Mouse (Mus musculus) neural tube, embryonic 14.5 days (tissue): ENCODE results near the gene Nptxr. TPM values are rescaled to one million over a fixed set of nuclear protein-coding genes. Genes with fewer than 3 reads are reported as not detected.

Experiments used
- ATAC-seq: fragments of 200-750 bp; cut with Nextera tagmentation; 2 replicates; pipeline ENCODE4 v1.8.0; 2017; ENCODE audit warnings: low read depth, mild to moderate bottlenecking, moderate TSS enrichment, moderate library complexity
- H3K27ac ChIP-seq: fragments of 300-500 bp; sonication (generic); 2 replicates; pipeline ENCODE4 v1.5.1; 2014; ENCODE audit warnings: low read depth, mild to moderate bottlenecking, control low read depth, low read length, moderate library complexity, mixed read lengths
- H3K27me3 ChIP-seq: fragments of 300-500 bp; sonication (generic); 2 replicates; pipeline ENCODE4 v1.6.1; 2014; ENCODE audit warnings: low read length; ENCODE audit not compliant: control insufficient read depth, insufficient read depth
- H3K36me3 ChIP-seq: fragments of 300-500 bp; sonication (generic); 2 replicates; pipeline ENCODE4 v1.6.1; 2014; ENCODE audit warnings: low read length, mixed read lengths; ENCODE audit not compliant: control insufficient read depth, insufficient read depth
- H3K4me1 ChIP-seq: fragments of 300-500 bp; sonication (generic); 2 replicates; pipeline ENCODE4 v1.6.1; 2014; ENCODE audit warnings: low read length; ENCODE audit not compliant: control insufficient read depth, insufficient read depth
- H3K4me2 ChIP-seq: fragments of 300-500 bp; sonication (generic); 2 replicates; pipeline ENCODE4 v1.6.1; 2014; ENCODE audit warnings: mild to moderate bottlenecking, low read depth, low read length, control low read depth
- H3K4me3 ChIP-seq: fragments of 300-500 bp; sonication (generic); 2 replicates; pipeline ENCODE4 v1.5.1; 2014; ENCODE audit warnings: low read depth, low read length, control low read depth, mixed read lengths
- H3K9ac ChIP-seq: fragments of 300-500 bp; sonication (generic); replicated peaks from 2 replicates; pipeline ENCODE4 v1.6.1; 2014; ENCODE audit warnings: low read depth, mild to moderate bottlenecking, control low read depth, low read length, mixed read lengths
- H3K9me3 ChIP-seq: fragments of 300-500 bp; sonication (generic); 2 replicates; pipeline ENCODE4 v1.6.1; 2016; ENCODE audit warnings: low read length; ENCODE audit not compliant: control insufficient read depth
- WGBS: fragments of 180-500 bp; shearing (Covaris S2); extraction: QIAGEN DNeasy Blood & Tissue Kit; methylation state at CpG from one replicate; pipeline ENCODE4 v1.1.7; 2014; 5-methylcytosine and 5-hydroxymethylcytosine counted together
- polyA plus RNA-seq: library from polyadenylated mRNA; unstranded; fragments of >200 nt; fragmentation: Nextera tagmentation; extraction: Ambion mirVana; gene quantifications from 2 replicates; pipeline ENCODE4 v1.2.1, GENCODE M21; 2014

Nptxr gene
- polyA plus RNA-seq, 1 experiment from 2014 or later: 23.4 TPM

GRCm38 (mm10) chr15:79797680-79798079, 6.9 kb downstream of the Nptxr start:
- Histone ChIP-seq H3K4me3 (no peak overlapping the region), H3K36me3 (no peaks in the 10 kb centered on the region)
- WGBS: 91% methylated on average over 8 of the region's 8 CpGs

GRCm38 (mm10) chr15:79797096-79797495, 7.5 kb downstream of the Nptxr start:
- Histone ChIP-seq H3K9me3 (no peaks in the 10 kb centered on the region), H3K27ac (no peak overlapping the region), H3K27me3 (no peaks in the 10 kb centered on the region; the same call in 1 of the 2 replicates), H3K4me3 (no peak overlapping the region), H3K9ac (no peak overlapping the region), H3K36me3 (no peaks in the 10 kb centered on the region), H3K4me1 (no peaks in the 10 kb centered on the region; the same call in 1 of the 2 replicates), H3K4me2 (no peak overlapping the region)
- no peak for ATAC-seq
- WGBS: 82% methylated on average over 7 of the region's 7 CpGs

More at GRCm38 (mm10) chr15:79797680-79798079, 6.9 kb downstream of the Nptxr start:
- ATAC-seq: no peak
- Histone ChIP-seq H3K27me3 (no peaks in the 10 kb centered on the region; the same call in 1 of the 2 replicates), H3K9ac (no peak overlapping the region), H3K4me2 (no peak overlapping the region), H3K4me1 (no peaks in the 10 kb centered on the region; the same call in 1 of the 2 replicates), H3K9me3 (no peaks in the 10 kb centered on the region), H3K27ac (no peak overlapping the region)

GRCm38 (mm10) chr15:79796256-79796655, 8.3 kb downstream of the Nptxr start:
- no peak overlapping the region for H3K9ac ChIP-seq
- H3K9me3 ChIP-seq: no peaks in the 10 kb centered on the region
- 71% methylated on average over 12 of the region's 12 CpGs for WGBS
- H3K4me3 ChIP-seq: no peak overlapping the region
- no peaks in the 10 kb centered on the region for H3K4me1 ChIP-seq
- H3K27me3 ChIP-seq: no peaks in the 10 kb centered on the region
- ATAC-seq: no peak
- no peak overlapping the region for H3K4me2 ChIP-seq
- H3K27ac ChIP-seq: no peak overlapping the region
- no peaks in the 10 kb centered on the region for H3K36me3 ChIP-seq

- Histone ChIP-seq H3K36me3 (no peaks in the 10 kb centered on the region), H3K27me3 (no peaks in the 10 kb centered on the region), H3K4me2 (no peak overlapping the region)
Observed at GRCm38 (mm10) chr15:79794173-79794572, 10.4 kb downstream of the Nptxr start.

GRCm38 (mm10) chr15:79793076-79793475, 11.5 kb downstream of the Nptxr start:
- WGBS: 97% methylated on average over 9 of the region's 9 CpGs
- Histone ChIP-seq H3K27ac (no peak overlapping the region), H3K36me3 (no peaks in the 10 kb centered on the region), H3K4me1 (no peaks in the 10 kb centered on the region), H3K27me3 (no peaks in the 10 kb centered on the region), H3K4me3 (no peak overlapping the region), H3K9me3 (no peaks in the 10 kb centered on the region), H3K9ac (no peak overlapping the region), H3K4me2 (no peak overlapping the region)
- ATAC-seq: no peak

More at GRCm38 (mm10) chr15:79794173-79794572, 10.4 kb downstream of the Nptxr start:
- 39% methylated on average over 20 of the region's 20 CpGs for WGBS
- no peak overlapping the region for H3K27ac ChIP-seq
- H3K9me3 ChIP-seq: no peaks in the 10 kb centered on the region
- H3K9ac ChIP-seq: no peak overlapping the region
- ATAC-seq: no peak
- H3K4me1 ChIP-seq: no peaks in the 10 kb centered on the region
- H3K4me3 ChIP-seq: no peak overlapping the region

GRCm38 (mm10) chr15:79792455-79792854, 12.1 kb downstream of the Nptxr start:
- no peak overlapping the region for H3K9ac ChIP-seq
- no peaks in the 10 kb centered on the region for H3K9me3 ChIP-seq
- WGBS: 21% methylated on average over 19 of the region's 19 CpGs
- no peak overlapping the region for H3K27ac ChIP-seq
- H3K4me1 ChIP-seq: no peaks in the 10 kb centered on the region
- no peak overlapping the region for H3K4me2 ChIP-seq
- no peaks in the 10 kb centered on the region for H3K27me3 ChIP-seq
- no peak for ATAC-seq
- no peaks in the 10 kb centered on the region for H3K36me3 ChIP-seq
- H3K4me3 ChIP-seq: no peak overlapping the region

GRCm38 (mm10) chr15:79791502-79791901, 13.1 kb downstream of the Nptxr start:
- 4% methylated on average over 12 of the region's 12 CpGs for WGBS

GRCm38 (mm10) chr15:79790905-79791304, 13.7 kb downstream of the Nptxr start:
- Histone ChIP-seq H3K4me2 (no peak overlapping the region), H3K4me1 (no peaks in the 10 kb centered on the region), H3K4me3 (no peak overlapping the region), H3K27ac (no peak overlapping the region), H3K27me3 (no peaks in the 10 kb centered on the region), H3K9me3 (no peaks in the 10 kb centered on the region), H3K36me3 (no peaks in the 10 kb centered on the region), H3K9ac (no peak overlapping the region)
- WGBS: 88% methylated on average over 6 of the region's 6 CpGs
- ATAC-seq: no peak

More at GRCm38 (mm10) chr15:79791502-79791901, 13.1 kb downstream of the Nptxr start:
- no peak overlapping the region for H3K4me3 ChIP-seq
- no peak overlapping the region for H3K27ac ChIP-seq
- H3K4me2 ChIP-seq: no peak overlapping the region
- no peaks in the 10 kb centered on the region for H3K27me3 ChIP-seq
- no peaks in the 10 kb centered on the region for H3K4me1 ChIP-seq
- H3K36me3 ChIP-seq: no peaks in the 10 kb centered on the region
- H3K9ac ChIP-seq: no peak overlapping the region
- no peak for ATAC-seq
- no peaks in the 10 kb centered on the region for H3K9me3 ChIP-seq

- H3K27ac ChIP-seq: no peak overlapping the region
- no peaks in the 10 kb centered on the region for H3K36me3 ChIP-seq
- no peak overlapping the region for H3K4me2 ChIP-seq
- no peak for ATAC-seq
- 50% methylated on average over 8 of the region's 8 CpGs for WGBS
- H3K4me1 ChIP-seq: no peaks in the 10 kb centered on the region
- H3K9ac ChIP-seq: no peak overlapping the region
- H3K4me3 ChIP-seq: no peak overlapping the region
- H3K27me3 ChIP-seq: no peaks in the 10 kb centered on the region
- no peaks in the 10 kb centered on the region for H3K9me3 ChIP-seq
Observed at GRCm38 (mm10) chr15:79790111-79790510, 14.5 kb downstream of the Nptxr start.
